In the genomic region with DNA sequence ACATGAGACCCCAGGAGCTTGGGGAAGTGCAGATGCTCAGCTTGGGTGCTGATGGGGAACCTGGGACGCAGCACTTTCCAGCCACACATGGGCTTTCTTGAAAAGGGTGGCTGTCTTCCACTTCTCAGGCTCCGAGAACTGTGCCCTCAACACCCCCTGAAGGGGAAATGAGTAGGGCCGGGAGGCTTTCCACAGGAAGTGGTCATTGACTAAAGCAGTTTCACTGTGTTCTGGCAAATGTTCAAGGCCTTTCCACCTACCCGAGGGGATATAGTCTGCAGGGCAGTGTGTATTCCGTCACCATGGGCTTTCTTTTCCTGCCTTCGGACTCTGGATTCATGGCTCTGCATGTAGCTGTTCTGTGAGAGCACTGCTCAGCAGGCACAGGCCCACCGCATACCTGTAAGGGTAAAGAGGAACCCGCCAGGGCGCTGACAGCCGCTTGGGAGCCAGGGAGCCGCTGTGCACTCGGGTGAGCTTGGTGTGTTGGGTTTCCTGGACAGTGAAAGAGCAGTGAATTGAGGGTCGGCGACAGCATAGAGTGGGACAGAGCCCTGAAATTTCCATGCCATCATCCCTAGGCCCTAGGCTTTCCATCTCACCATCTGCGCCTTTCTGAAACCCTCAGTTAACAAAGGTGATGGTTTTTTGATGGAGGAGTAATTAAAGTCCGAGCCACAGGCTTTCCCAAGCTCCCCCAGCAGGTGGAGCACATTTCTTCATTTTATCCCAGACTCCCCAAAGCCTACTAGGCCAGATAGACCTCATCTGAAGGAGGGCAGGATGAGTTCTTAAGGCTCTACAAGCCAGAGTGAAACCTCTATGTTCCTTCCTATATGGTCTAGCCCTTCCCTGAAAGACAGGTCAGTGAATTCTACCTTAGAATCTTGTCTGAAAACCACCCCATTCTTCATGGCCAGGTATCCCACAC, we compare ENCODE assay signal across 8 mouse cellular contexts. TPM values are rescaled to one million over a fixed set of nuclear protein-coding genes. Genes with fewer than 3 reads are reported as not detected.
A peak's percentile ranks its signal among the peaks of the same experiment; 100 is the strongest.
DNase-seq lines count a peak whose midpoint lies in the region; ATAC-seq and TF ChIP-seq lines count a peak whose summit lies in the region.

TSS of gene Gimap5 (plus strand) at position 239 of the 931 bp plus-strand sequence.

- CTCF ChIA-PET in Patski (lab: Charles Lee): interaction anchor here (1.0 to 1.9 kb wide), 7 partner anchors 9 to 101 kb away, joined by 3 to 8 read pairs (median 3); no protein-coding TSS in a partner anchor

- no peaks in the 10 kb centered on the region for H3K9me3 ChIP-seq in embryonic facial prominence, embryonic 12.5 days
- no peaks in the 10 kb centered on the region for H3K9me3 ChIP-seq in limb, embryonic 13.5 days

- no peak within 1 kb of the TSS for H3K27ac ChIP-seq in embryonic facial prominence, embryonic 12.5 days
- H3K27ac ChIP-seq in limb, embryonic 13.5 days: no peak within 1 kb of the TSS

- POLR2A ChIA-PET in Patski (lab: Charles Lee): interaction anchor here (1.4 kb wide), 1 partner anchor 11 kb away, joined by 3 read pairs; no protein-coding TSS in a partner anchor

- peaks cover 13% of the 10 kb centered on the region for H3K4me1 ChIP-seq in embryonic facial prominence, embryonic 12.5 days
- peaks cover 9% of the 10 kb centered on the region for H3K4me1 ChIP-seq in limb, embryonic 13.5 days

- no peak within 1 kb of the TSS for H3K4me3 ChIP-seq in embryonic facial prominence, embryonic 12.5 days
- 0 out of 2 replicates have a peak within 1 kb of the TSS, but pooled peaks have one; percentile 2 for H3K4me3 ChIP-seq in limb, embryonic 13.5 days

- 38% methylated on average over 16 of the region's 16 CpGs for WGBS in embryonic facial prominence, embryonic 12.5 days
- 38% methylated on average over 16 of the region's 16 CpGs for WGBS in limb, embryonic 13.5 days

- H3K27me3 ChIP-seq in Patski: peaks cover 21% of the 10 kb centered on the region
- peaks cover 30% of the 10 kb centered on the region for H3K27me3 ChIP-seq in embryonic facial prominence, embryonic 12.5 days
- H3K27me3 ChIP-seq in limb, embryonic 13.5 days: peaks cover 48% of the 10 kb centered on the region

- peak; percentile 72 for TF ChIP-seq CTCF in Patski (IDR thresholded peaks at IDR 0.05)

- 0 out of 2 replicates have a peak within 1 kb of the TSS, but pooled peaks have one; percentile 17 for H3K4me2 ChIP-seq in embryonic facial prominence, embryonic 12.5 days (replicated peaks)
- H3K4me2 ChIP-seq in limb, embryonic 13.5 days (replicated peaks): peak within 1 kb of the TSS; percentile 40

- in situ Hi-C loops in Patski (cut with MboI; ENCODE audit: low pct_unique_long_range_greater_than_20kb): no loop called here

- ATAC-seq in Patski: no peak
- ATAC-seq in embryonic facial prominence, embryonic 12.5 days (ENCODE audit: insufficient number of reproducible peaks, insufficient read depth, low FRiP score, low TSS enrichment): no peak
- no peak for ATAC-seq in limb, embryonic 13.5 days (ENCODE audit: low FRiP score, low read depth)
- peak; percentile 46 for ATAC-seq in monocyte, adult 5-6 weeks (replicated peaks; ENCODE audit: insufficient number of reproducible peaks, low FRiP score, low TSS enrichment, poor library complexity, severe bottlenecking)

- peak; percentile 43 to 59 for DNase-seq in cerebellum, postnatal 10 days
- DNase-seq in cerebellum, adult 18-20 months: no peak
- no peak for DNase-seq in Patski (ENCODE audit: low read depth, low spot score)
- DNase-seq in heart, postnatal 4 days: peak; percentile 56
- DNase-seq in thymus, postnatal 36 days: peak; percentile 66 to 75

- H3K9ac ChIP-seq in embryonic facial prominence, embryonic 12.5 days: no peak within 1 kb of the TSS
- H3K9ac ChIP-seq in limb, embryonic 13.5 days: 0 out of 2 replicates have a peak within 1 kb of the TSS, but pooled peaks have one; percentile 35

- H3K36me3 ChIP-seq in embryonic facial prominence, embryonic 12.5 days: no peaks in the 10 kb centered on the region
- no peaks in the 10 kb centered on the region for H3K36me3 ChIP-seq in limb, embryonic 13.5 days

RNA-seq across cellular contexts. Expression of gene Gimap5, which starts in this region (rescaled TPM):
- polyA plus RNA-seq in Patski (2021): not detected
- 1.7 and 1.8 TPM in 2 replicates for polyA plus RNA-seq in embryonic facial prominence, embryonic 12.5 days (2016; fragmentation: Nextera tagmentation; extraction: Ambion mirVana)
- 10 to 100 TPM; 11.6 to 11.8 TPM for total RNA-seq in heart, postnatal 4 days (2021)
- polyA plus RNA-seq in limb, embryonic 13.5 days (2015; fragmentation: Nextera tagmentation; extraction: Ambion mirVana): 3.0 and 3.4 TPM in 2 replicates
- total RNA-seq in monocyte, adult 5-6 weeks (2017): 91.7 to 178 TPM (median 113 TPM) in 3 replicates

Comparison
In these comparisons a context has a peak if more than half of its experiments do, and no peak if none do; other contexts are left out.
1. DNase-seq: peak in cerebellum, postnatal 10 days (2 of 2), heart, postnatal 4 days (single experiment) and thymus, postnatal 36 days (2 of 2); none in cerebellum, adult 18-20 months (0 of 2) and Patski (single experiment).